Mouse (Mus musculus) heart, embryonic 11.5 days (tissue): ENCODE results near the gene Nacc2. TPM values are rescaled to one million over a fixed set of nuclear protein-coding genes. Genes with fewer than 3 reads are reported as not detected.

Source experiments
- polyA plus RNA-seq: library from polyadenylated mRNA; unstranded; fragments of >200 nt; fragmentation: Nextera tagmentation; extraction: Ambion mirVana; gene quantifications from 2 replicates; pipeline ENCODE4 v1.2.1, GENCODE M21; 2014

The Nacc2 gene
- polyA plus RNA-seq, 1 experiment from 2014 or later, result 3.4 TPM

Other genes starting within 250 kb of the Nacc2 start
- gene Camsap1, start 139.9 kb downstream of the Nacc2 start, polyA plus RNA-seq, result 8.9 and 14.1 TPM in 2 replicates
- gene Ubac1, start 101.5 kb downstream of the Nacc2 start, polyA plus RNA-seq, result 136 and 141 TPM in 2 replicates
- gene Lhx3, start 85.1 kb upstream of the Nacc2 start, polyA plus RNA-seq, result 0.59 and 0.63 TPM in 2 replicates
- gene Qsox2, start 114.3 kb upstream of the Nacc2 start, polyA plus RNA-seq, result 11.8 and 15.6 TPM in 2 replicates
- 0.09 TPM in 1 of 2 replicates, not detected in the other for gene Ccdc187, start 171.3 kb upstream of the Nacc2 start, polyA plus RNA-seq
- 21.4 and 30.2 TPM in 2 replicates for gene Gpsm1, start 192.3 kb upstream of the Nacc2 start, polyA plus RNA-seq
- gene Dnlz, start 228.9 kb upstream of the Nacc2 start, polyA plus RNA-seq, result 26.3 and 28.0 TPM in 2 replicates
- gene Card9, start 237.7 kb upstream of the Nacc2 start, polyA plus RNA-seq, result 0.38 and 0.59 TPM in 2 replicates